Mouse (Mus musculus) 416B (cell line): ENCODE data around the gene Olfr806.

Source experiments
- DNase-seq: peaks from one replicate; pipeline ENCODE4 v3.0.0; 2011; ENCODE audit warnings: low read depth

The Olfr806 gene

DNA sequence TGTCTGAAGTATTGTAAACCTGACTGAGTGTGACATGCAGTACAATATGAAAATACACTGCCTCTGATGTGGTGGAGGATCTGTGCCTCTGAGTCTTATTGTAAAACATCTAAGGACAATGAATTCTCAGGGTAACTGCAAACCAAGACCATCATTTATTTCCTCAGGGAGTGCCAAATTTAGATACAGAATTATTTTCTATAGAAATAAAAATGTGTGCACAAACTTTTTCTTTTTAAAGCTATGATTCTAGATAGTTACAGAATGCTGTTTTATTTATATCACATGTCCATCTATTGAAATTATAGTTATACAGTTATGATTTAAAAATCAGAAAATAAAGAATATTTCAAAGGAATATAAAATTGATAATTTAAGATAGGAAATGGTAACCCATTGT, at the start of gene Olfr806:
Gene Olfr806, minus strand, starts transcription at position 101 of the 400 bp plus-strand sequence.
- no peak for DNase-seq

DNA sequence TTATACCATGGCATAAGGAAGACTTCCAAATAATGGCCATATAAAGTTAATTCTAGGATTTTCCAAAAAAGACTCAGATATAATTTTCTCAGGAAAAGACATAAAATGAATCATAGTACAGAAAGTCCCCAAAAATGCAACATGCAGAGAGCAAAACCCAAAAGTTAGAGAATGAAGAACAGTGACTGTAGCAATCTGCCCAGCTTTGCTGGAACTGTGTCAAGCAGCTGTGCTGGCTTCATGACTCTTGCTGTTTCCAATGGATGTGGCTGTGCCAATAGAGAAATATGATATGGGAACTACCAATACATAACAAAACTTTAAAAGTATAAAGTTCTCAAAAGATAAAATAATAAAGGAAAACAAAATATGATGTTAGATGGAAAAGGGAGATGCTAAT, 36.4 kb upstream of the Olfr806 start:
- DNase-seq = no peak

DNA sequence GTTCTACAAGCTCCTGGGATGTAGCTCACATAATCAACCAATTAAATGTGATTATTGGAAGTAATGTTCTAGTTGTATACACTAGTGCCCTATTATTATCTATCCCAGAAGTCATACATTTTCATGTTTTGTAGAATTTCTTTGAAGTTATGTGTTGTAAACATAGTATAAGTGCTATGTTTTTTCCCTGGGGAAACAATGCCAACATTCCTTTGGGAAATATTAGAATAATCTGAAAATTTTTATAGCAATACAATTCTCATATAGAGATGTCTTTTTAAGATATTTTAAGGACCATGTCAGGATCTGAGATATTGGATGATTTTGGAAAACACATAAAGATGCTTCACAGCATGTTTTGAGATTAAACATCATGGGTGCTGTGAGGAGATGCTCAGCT, 32.6 kb upstream of the Olfr806 start, which contains the start of gene Olfr809:
Gene Olfr809, plus strand, starts transcription at position 301 of the 400 bp plus-strand sequence.
- no peak for DNase-seq

DNA sequence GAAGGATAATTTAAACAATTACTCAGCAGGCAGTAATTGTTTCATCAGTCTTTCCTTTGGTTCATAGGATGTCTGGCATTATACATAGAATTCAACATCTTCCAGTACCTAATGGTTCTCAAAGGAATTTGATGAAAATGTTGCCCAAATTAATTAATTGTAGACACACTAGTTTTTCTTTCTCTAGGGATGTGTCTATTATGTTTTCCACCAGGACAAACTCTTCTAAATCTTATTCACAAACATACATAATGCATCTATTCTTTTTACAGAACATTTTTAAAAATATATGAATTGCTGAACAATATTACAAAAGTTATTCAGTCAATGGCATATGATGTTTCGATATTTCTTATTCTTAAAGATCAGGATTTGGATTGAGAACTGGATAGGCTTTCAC, 23.5 kb upstream of the Olfr806 start, which contains the start of gene Olfr808:
Gene Olfr808, plus strand, starts transcription at position 301 of the 400 bp plus-strand sequence.
- no peak for DNase-seq

DNA sequence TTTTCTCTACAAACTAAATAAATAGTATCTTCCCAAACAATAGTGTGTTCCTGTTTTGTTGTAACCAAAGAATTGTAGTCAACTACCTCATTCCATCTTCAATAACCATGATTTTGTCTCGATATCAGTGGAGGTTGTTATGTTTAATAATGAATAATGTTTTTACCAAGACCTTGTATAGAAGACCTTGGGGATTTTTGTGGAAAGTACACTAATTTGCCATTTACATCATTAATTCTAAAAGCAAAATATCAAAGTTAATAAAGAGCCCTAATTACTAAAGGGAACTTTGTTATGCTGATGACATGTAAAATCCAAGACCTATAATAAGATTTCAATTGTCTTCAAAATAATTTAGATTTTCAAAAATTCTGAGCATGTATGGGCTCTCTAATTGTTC, 16.0 kb upstream of the Olfr806 start, which contains the start of gene Olfr807:
Gene Olfr807, minus strand, starts transcription at position 101 of the 400 bp plus-strand sequence.
- no peak for DNase-seq

DNA sequence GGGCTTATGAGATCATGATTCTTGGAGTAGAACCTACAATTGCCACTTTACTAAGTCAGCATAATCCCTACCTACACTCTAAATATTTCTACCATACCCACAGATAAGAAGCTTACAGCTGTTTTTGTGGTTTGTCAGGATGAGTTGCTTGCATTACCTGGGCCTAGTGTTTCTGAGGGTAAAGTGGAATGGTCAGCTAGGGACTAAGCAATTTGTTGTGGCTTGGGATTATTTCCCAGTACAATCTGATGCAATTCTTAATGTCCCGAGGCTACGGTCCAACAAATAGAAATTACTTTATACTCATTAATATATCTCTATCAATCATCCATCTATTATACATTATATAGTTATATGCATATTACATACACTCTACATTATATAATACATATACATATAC, 12.4 kb downstream of the Olfr806 start, which contains the start of gene Olfr805:
Gene Olfr805, minus strand, starts transcription at position 101 of the 400 bp plus-strand sequence.
- no peak for DNase-seq

DNA sequence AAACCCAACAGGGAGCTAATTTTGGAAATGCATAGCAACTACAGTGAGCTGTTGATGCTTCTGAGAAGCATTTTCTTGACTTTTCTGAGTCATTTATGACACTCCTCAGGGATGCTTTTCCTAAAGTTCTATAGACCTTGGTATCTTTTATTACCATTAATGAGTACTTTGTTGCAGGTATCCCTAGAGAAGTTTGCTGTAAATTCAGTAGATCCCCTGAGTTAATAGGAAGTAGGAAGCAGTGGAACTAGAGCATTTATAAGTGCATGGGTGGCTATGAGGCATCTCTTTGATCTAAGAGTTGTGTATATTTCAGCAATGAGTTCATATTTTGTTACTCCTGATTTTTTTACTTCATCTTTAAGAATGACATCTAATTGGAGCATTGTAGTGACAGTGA, 38.8 kb downstream of the Olfr806 start, which contains the start of gene Olfr804:
Gene Olfr804, plus strand, starts transcription at position 301 of the 400 bp plus-strand sequence.
- no peak for DNase-seq

DNA sequence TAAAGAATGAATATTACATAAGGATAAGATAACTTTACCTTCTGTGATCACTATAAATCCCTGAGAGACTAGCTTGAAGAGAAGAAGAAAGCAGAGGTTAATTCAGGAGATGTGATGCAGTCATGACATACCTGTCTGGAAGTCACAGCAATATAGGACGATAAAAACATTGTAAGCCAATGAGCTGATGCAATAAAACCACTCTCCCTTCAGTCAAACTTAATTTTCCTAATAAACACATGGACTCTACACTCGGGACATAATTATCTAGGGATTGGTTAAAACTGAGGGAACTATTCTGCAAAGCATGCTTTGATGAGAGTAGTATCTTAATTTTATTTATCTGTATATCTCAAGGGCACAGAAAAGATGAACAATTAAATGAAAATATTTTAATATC, 47.5 kb downstream of the Olfr806 start, which contains the start of gene Olfr803:
Gene Olfr803, minus strand, starts transcription at position 101 of the 400 bp plus-strand sequence.
- DNase-seq = no peak

DNA sequence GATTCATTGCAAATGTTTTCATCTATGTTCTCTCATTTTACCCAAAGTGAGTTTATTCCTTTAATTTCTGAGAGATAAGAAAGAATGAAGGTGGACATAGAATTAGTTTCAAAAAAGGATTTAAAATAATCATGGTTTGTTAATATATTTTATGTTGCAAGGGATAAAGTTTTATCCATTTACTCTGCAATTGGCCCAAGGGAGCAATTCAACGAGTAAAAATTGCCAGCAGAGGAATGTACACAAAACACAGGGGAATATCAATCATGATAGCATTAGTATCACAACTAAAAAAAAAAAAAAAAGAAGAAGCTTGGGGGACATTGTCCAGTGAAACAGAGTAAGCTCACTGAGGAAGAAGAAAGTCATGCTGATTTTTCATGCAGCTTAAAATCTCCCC, 53.7 kb downstream of the Olfr806 start, which contains the start of gene Olfr802:
Gene Olfr802, minus strand, starts transcription at position 101 of the 400 bp plus-strand sequence.
- DNase-seq = no peak
